Mouse (Mus musculus) midbrain, embryonic 14.5 days (tissue): ENCODE results near the gene Tmem132a. TPM values are rescaled to one million over a fixed set of nuclear protein-coding genes. Genes with fewer than 3 reads are reported as not detected.
A peak's percentile ranks its signal among the peaks of the same experiment; 100 is the strongest.

Experiments
- ATAC-seq: fragments of 200-750 bp; cut with Nextera tagmentation; 2 replicates; pipeline ENCODE4 v1.8.0; 2017; ENCODE audit warnings: moderate number of reproducible peaks, moderate library complexity; ENCODE audit not compliant: low FRiP score, low TSS enrichment
- DNase-seq: peaks from one replicate; pipeline ENCODE4 v3.0.0-alpha.2; 2015
- H3K27ac ChIP-seq: fragments of 300-500 bp; sonication (generic); replicated peaks from 2 replicates; pipeline ENCODE4 v1.5.1; 2014; ENCODE audit warnings: mild to moderate bottlenecking, low read depth, low read length, moderate library complexity
- H3K27me3 ChIP-seq: fragments of 300-500 bp; sonication (generic); 2 replicates; pipeline ENCODE4 v1.6.1; 2014; ENCODE audit warnings: low read length, control low read depth, mixed read lengths; ENCODE audit not compliant: control insufficient read depth, insufficient read depth
- H3K36me3 ChIP-seq: fragments of 300-500 bp; sonication (generic); 2 replicates; pipeline ENCODE4 v1.6.1; 2014; ENCODE audit warnings: low read length, control low read depth; ENCODE audit not compliant: control insufficient read depth, insufficient read depth
- H3K4me1 ChIP-seq: fragments of 300-500 bp; sonication (generic); 2 replicates; pipeline ENCODE4 v1.6.1; 2014; ENCODE audit warnings: mild to moderate bottlenecking, antibody characterized with exemption, low read length, control low read depth; ENCODE audit not compliant: control insufficient read depth, insufficient read depth
- H3K4me2 ChIP-seq: fragments of 300-500 bp; sonication (generic); 2 replicates; pipeline ENCODE4 v1.6.1; 2014; ENCODE audit warnings: mild to moderate bottlenecking, low read length, moderate library complexity
- H3K4me3 ChIP-seq: fragments of 300-500 bp; sonication (generic); replicated peaks from 2 replicates; pipeline ENCODE4 v1.5.1; 2014; ENCODE audit warnings: low read depth, low read length
- H3K9ac ChIP-seq: fragments of 300-500 bp; sonication (generic); replicated peaks from 2 replicates; pipeline ENCODE4 v1.6.1; 2014; ENCODE audit warnings: mild to moderate bottlenecking, low read length, moderate library complexity
- H3K9me3 ChIP-seq: fragments of 300-500 bp; sonication (generic); 2 replicates; pipeline ENCODE4 v1.6.1; 2016; ENCODE audit warnings: low read length, control low read depth, mixed read lengths; ENCODE audit not compliant: control insufficient read depth
- WGBS: fragments of 180-500 bp; shearing (Covaris S2); extraction: QIAGEN DNeasy Blood & Tissue Kit; methylation state at CpG from one replicate; pipeline ENCODE4 v1.1.7; 2014; 5-methylcytosine and 5-hydroxymethylcytosine counted together
- polyA plus RNA-seq: library from polyadenylated mRNA; unstranded; fragments of >200 nt; fragmentation: Nextera tagmentation; extraction: Ambion mirVana; gene quantifications from 2 replicates; pipeline ENCODE4 v1.2.1, GENCODE M21; 2014

The Tmem132a gene
- polyA plus RNA-seq, 1 experiment from 2014 or later, result 183 TPM

DNA sequence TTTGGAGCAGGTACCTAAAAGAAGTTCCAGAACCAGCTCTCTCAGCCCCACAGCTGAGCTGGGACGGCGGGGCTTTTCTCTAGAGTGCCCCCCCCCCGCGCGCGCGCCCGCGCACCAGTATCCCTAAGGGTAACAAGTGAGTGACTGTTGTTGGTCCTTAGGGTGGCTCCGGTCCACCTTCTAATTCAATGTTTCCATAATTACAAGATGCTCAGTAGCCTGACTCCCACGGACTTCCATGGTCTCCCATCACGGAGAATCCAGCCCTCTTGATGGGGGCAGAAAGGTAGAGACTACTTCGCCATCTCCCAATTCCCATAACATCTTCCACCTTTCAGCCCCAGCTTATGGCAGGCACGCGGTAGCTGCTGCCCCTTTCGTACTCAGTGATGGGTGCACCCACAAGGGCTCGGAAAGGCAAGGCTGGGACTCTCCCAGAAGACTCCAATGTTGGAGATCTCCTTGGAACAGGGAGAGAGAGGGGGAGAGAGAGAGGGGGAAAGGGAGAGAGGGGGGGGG is 1.1 kb downstream of the Tmem132a start:
- Histone ChIP-seq H3K9me3 (no peaks in the 10 kb centered on the region), H3K4me3 (peak overlapping the region; percentile 97), H3K27me3 (no peaks in the 10 kb centered on the region), H3K27ac (peak overlapping the region; percentile 86), H3K4me1 (peaks cover 21% of the 10 kb centered on the region), H3K4me2 (peak overlapping the region; percentile 78), H3K36me3 (peaks cover 60% of the 10 kb centered on the region), H3K9ac (peak overlapping the region; percentile 81)
- DNase-seq (peak; percentile 54), ATAC-seq (peak; percentile 21; the same call in 1 of the 2 replicates)
- under 1% methylated on average over 17 of the region's 17 CpGs for WGBS

DNA sequence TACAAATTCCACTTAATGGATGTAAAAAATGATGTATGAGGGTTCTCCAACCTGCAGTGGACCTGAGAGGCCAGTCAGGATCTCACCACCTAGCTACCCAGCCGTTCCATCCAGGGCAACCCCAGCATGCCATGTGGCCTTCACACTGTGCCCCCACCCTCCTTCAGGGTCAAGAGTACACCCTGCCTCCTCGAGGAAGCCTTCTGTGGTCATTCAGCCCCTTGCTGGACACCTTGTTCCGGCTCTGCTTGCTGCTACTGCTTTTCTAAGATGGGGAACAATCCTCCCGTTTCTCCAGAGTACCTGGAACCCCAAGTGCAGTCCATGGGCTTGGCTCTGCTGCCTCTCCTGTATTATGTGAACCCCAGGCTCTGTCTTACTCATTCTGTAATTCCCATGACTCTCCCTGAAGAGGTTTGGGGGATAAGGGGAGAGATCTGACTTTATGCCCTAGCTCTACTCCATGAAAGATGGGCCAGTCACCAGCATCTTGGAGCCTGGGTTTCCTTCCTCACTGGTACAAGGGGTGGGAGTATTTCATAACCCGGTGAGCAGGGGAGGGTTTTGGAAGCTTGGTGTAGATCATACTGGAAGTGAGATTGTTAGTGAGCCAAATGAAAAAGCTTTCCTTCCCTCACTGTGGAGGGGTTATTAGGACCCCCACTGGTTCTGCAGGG is 1.7 kb downstream of the Tmem132a start:
- ATAC-seq, result no peak
- Histone ChIP-seq H3K27me3 (no peaks in the 10 kb centered on the region), H3K27ac (0 out of 2 replicates have a peak overlapping the region, but pooled peaks have one; percentile 86), H3K9ac (peak overlapping the region; percentile 81), H3K4me3 (peak overlapping the region; percentile 97), H3K9me3 (no peaks in the 10 kb centered on the region), H3K4me1 (peaks cover 21% of the 10 kb centered on the region), H3K36me3 (peaks cover 60% of the 10 kb centered on the region), H3K4me2 (peak overlapping the region; percentile 78)
- DNase-seq, result no peak
- 29% methylated on average over 5 of the region's 5 CpGs for WGBS

DNA sequence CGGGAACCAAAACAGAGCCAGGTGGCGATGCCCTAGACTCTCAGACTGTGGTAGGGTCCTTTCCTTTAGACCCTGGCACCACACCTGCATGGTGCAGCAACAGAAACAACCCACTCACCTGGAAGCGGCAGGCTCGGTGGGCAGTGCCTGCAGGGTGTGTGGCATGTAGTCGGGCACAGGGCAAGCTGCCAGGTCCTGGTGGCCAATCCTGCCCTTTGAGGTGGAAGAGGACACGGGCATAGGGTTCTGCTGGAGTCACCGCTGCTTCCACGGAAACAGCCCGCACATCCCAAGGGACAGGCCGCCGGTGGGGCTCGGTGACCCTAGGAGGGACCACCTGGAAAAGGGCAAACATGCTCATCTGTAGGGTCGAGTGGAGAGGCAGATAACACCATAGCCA is 3.4 kb downstream of the Tmem132a start:
- 93% methylated on average over 13 of the region's 13 CpGs for WGBS
- Histone ChIP-seq H3K4me1 (peaks cover 21% of the 10 kb centered on the region), H3K27ac (no peak overlapping the region), H3K27me3 (no peaks in the 10 kb centered on the region), H3K4me2 (no peak overlapping the region), H3K36me3 (peaks cover 60% of the 10 kb centered on the region), H3K4me3 (no peak overlapping the region), H3K9me3 (no peaks in the 10 kb centered on the region), H3K9ac (no peak overlapping the region)
- DNase-seq (no peak), ATAC-seq (no peak)

DNA sequence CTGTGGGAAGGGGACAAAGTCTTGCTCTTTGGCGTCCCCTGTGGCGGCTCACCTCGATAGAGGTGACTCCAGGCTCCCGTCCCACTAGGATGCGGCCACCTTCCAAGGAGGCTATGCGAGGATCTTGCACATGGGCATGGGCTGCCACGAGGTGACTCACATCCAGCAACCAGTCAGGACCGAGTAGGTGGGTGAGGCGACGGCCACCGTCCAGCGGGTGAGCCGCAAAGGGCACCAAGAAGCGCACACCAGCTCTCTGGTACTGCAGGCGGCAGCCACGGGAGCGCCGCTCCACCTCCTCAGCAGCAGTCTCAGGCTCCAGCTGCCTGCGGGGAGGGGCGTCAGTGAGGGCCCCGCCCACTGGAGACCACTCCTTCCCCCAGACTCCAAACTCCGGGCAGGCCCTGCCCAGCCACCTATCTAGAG is 9.7 kb downstream of the Tmem132a start:
- Histone ChIP-seq H3K9me3 (no peaks in the 10 kb centered on the region), H3K27me3 (no peaks in the 10 kb centered on the region), H3K4me1 (no peaks in the 10 kb centered on the region), H3K27ac (no peak overlapping the region), H3K4me2 (no peak overlapping the region), H3K4me3 (no peak overlapping the region), H3K36me3 (peaks cover 95% of the 10 kb centered on the region), H3K9ac (no peak overlapping the region)
- WGBS, result 50% methylated on average over 22 of the region's 22 CpGs
- no peak for ATAC-seq
- no peak for DNase-seq

DNA sequence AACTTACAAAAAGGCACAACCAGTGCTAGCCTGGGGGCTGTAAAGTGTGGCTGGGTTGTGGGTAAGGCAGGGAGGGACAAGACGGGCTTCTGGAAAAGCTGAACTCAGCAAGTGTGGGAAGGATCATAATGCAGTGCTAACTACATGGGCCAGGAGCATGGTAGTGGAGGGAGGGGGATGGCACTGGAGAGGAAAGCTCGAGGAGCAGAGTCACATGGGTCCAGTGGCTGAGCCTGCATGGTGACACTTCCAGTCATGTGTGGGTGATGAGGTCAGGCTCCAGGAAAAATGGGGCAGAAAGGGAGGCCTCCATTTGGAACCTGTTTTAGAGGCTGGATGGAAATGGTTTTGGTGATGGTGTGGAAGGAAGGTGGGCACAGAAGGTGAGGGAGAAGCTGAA is 13.2 kb downstream of the Tmem132a start:
- Histone ChIP-seq H3K4me3 (no peak overlapping the region), H3K27me3 (no peaks in the 10 kb centered on the region), H3K4me1 (no peaks in the 10 kb centered on the region), H3K9me3 (no peaks in the 10 kb centered on the region), H3K4me2 (no peak overlapping the region), H3K36me3 (peaks cover 60% of the 10 kb centered on the region), H3K9ac (no peak overlapping the region), H3K27ac (no peak overlapping the region)
- 56% methylated on average over 2 of the region's 2 CpGs for WGBS
- no peak for DNase-seq
- 0 out of 2 replicates have a peak, but pooled peaks have one; percentile 1 for ATAC-seq

DNA sequence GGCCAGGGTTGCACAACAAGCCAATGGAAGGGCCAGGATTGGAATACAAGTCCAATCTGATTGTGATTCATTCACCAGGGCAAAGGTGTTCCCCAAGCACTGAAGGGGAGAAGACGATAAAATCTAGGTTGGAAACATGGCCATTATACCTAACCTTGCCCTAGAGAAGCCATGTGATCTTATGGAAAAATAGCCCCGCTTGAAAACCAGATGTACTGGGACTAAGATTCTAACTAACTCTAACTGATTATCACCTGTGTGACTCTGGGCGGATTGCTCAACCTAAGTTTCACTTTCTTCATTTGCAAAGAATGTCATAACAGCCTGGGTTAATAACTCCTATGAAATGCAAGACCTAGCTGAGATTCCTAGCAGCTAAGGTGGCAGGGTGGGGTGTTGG is 14.3 kb downstream of the Tmem132a start:
- 95% methylated on average over 3 of the region's 3 CpGs for WGBS
- no peak overlapping the region for H3K4me2 ChIP-seq
- H3K27me3 ChIP-seq, result no peaks in the 10 kb centered on the region
- no peaks in the 10 kb centered on the region for H3K4me1 ChIP-seq
- no peaks in the 10 kb centered on the region for H3K9me3 ChIP-seq
- no peak overlapping the region for H3K9ac ChIP-seq
- ATAC-seq, result no peak
- no peak overlapping the region for H3K27ac ChIP-seq
- H3K36me3 ChIP-seq, result peaks cover 49% of the 10 kb centered on the region
- DNase-seq, result no peak
- no peak overlapping the region for H3K4me3 ChIP-seq

DNA sequence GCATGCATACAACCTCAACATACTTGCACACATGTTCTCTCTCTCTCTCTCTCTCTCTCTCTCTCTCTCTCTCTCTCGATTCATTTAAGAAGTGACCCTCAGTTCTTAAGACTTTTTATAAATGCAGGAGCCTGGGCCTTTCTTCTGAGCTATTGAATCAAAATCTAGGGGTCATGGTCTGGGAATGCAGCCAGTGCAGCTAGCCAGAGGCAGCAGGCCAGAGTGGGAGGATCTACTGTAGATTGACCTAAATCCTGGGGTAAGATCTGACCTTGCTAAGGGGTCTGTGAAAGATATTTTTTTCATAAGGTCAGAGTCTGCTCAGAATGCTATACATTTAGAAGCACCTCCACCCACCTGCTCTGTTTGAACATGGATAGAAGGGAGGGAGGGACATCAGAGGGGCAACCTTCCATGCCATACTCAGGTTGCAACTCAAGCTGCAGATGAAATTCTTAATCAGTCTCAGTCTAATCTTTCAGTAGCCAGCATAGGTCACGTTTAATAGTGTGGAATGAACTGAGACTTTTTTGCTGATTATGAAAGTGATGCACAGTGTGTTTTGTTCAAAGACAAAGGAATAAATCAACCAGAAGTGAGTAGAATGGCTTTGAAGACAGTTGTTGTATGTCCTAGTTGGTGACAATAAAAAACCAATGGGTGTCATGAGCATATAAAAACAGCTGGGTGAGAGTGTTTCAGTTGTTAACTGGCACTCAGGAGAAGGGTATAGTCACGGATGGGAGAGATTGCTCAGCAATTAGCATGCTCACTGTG is 22.2 kb downstream of the Tmem132a start:
- Histone ChIP-seq H3K27me3 (no peaks in the 10 kb centered on the region), H3K4me3 (no peak overlapping the region), H3K27ac (no peak overlapping the region), H3K4me1 (no peaks in the 10 kb centered on the region), H3K4me2 (no peak overlapping the region), H3K36me3 (no peaks in the 10 kb centered on the region), H3K9me3 (no peaks in the 10 kb centered on the region), H3K9ac (no peak overlapping the region)
- no peak for DNase-seq
- 54% methylated on average over 3 of the region's 3 CpGs for WGBS
- ATAC-seq, result no peak

DNA sequence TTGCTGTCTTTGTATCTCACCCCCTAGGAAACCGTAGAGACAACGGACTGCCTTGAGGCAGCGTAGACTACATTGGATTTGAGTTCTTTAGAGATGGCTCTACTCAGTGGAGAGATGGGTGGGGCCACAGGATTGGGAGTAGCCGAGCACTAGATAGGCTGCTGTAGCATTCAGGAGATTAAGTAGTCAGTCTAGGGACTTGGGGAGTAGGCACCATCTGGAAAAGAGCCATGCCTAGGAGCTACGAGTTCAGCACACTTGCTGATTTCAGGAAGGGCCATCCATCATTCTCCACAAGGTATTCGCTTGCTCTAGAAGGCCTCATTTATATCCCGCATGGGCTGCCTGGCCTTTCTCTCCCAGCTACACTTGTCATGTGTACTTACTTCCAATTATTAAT is 23.6 kb downstream of the Tmem132a start:
- no peak overlapping the region for H3K9ac ChIP-seq
- WGBS, result 63% methylated on average over 7 of the region's 7 CpGs
- H3K27ac ChIP-seq, result no peak overlapping the region
- no peaks in the 10 kb centered on the region for H3K36me3 ChIP-seq
- no peaks in the 10 kb centered on the region for H3K9me3 ChIP-seq
- no peaks in the 10 kb centered on the region for H3K27me3 ChIP-seq
- ATAC-seq, result no peak
- DNase-seq, result no peak
- no peak overlapping the region for H3K4me3 ChIP-seq
- H3K4me1 ChIP-seq, result no peaks in the 10 kb centered on the region
- H3K4me2 ChIP-seq, result no peak overlapping the region
